Mouse (Mus musculus) mammary gland, adult 2 months (tissue): Measurements from ENCODE around the gene Astn2. TPM values are rescaled to one million over a fixed set of nuclear protein-coding genes. Genes with fewer than 3 reads are reported as not detected.

Source experiments
- polyA plus RNA-seq: library from polyadenylated mRNA; depleted of rRNA; stranded (reverse); fragments of >200 nt; gene quantifications from 2 replicates; pipeline ENCODE4 v1.2.3, GENCODE M21; 2012; ENCODE audit warnings: low replicate concordance; rRNA removed

The Astn2 gene
- 0.82 and 1.1 TPM in 2 replicates for polyA plus RNA-seq

GRCm38 (mm10) chr4:66404201-66404711 is at the start of gene Astn2:
Astn2 (minus strand) TSS chr4:66404611.

GRCm38 (mm10) chr4:65604504-65605150 is 799.8 kb downstream of the Astn2 start, which contains the start of gene Trim32:
Trim32 (plus strand) TSS chr4:65604986.

